Mouse (Mus musculus) heart, embryonic 13.5 days (tissue): ENCODE results near the gene Phkg1. TPM values are rescaled to one million over a fixed set of nuclear protein-coding genes. Genes with fewer than 3 reads are reported as not detected.
"Not testable (repeated sequence)": the region's sequence is repeated elsewhere in the genome, so short reads cannot be mapped to it uniquely, and the experiment has no call there.

Experiments
- ATAC-seq: fragments of 200-750 bp; cut with Nextera tagmentation; 2 replicates; pipeline ENCODE4 v1.8.0; 2017; ENCODE audit warnings: moderate TSS enrichment; ENCODE audit not compliant: insufficient number of reproducible peaks, low FRiP score, low TSS enrichment; ENCODE audit errors: extremely low read depth
- H3K27ac ChIP-seq: fragments of 300-500 bp; sonication (generic); replicated peaks from 2 replicates; pipeline ENCODE4 v1.5.1; 2015; ENCODE audit warnings: moderate library complexity, mild to moderate bottlenecking, inconsistent platforms
- H3K27me3 ChIP-seq: fragments of 300-500 bp; sonication (generic); replicated peaks from 2 replicates; pipeline ENCODE4 v1.6.1; 2015; ENCODE audit warnings: mild to moderate bottlenecking, inconsistent platforms
- H3K36me3 ChIP-seq: fragments of 300-500 bp; sonication (generic); 2 replicates; pipeline ENCODE4 v1.6.1; 2015; ENCODE audit warnings: mild to moderate bottlenecking, inconsistent platforms
- H3K4me1 ChIP-seq: fragments of 300-500 bp; sonication (generic); 2 replicates; pipeline ENCODE4 v1.6.1; 2015; ENCODE audit warnings: inconsistent platforms
- H3K4me2 ChIP-seq: fragments of 300-500 bp; sonication (generic); 2 replicates; pipeline ENCODE4 v1.6.1; 2015; ENCODE audit warnings: inconsistent platforms, mild to moderate bottlenecking, moderate library complexity
- H3K4me3 ChIP-seq: fragments of 300-500 bp; sonication (generic); 2 replicates; pipeline ENCODE4 v1.5.1; 2015; ENCODE audit warnings: moderate library complexity, mild to moderate bottlenecking, inconsistent platforms
- H3K9ac ChIP-seq: fragments of 300-500 bp; sonication (generic); 2 replicates; pipeline ENCODE4 v1.6.1; 2015; ENCODE audit warnings: inconsistent platforms, mild to moderate bottlenecking, moderate library complexity
- H3K9me3 ChIP-seq: fragments of 300-500 bp; sonication (generic); 2 replicates; pipeline ENCODE4 v1.6.1; 2016; ENCODE audit warnings: inconsistent platforms
- WGBS: fragments of 180-500 bp; shearing (Covaris S2); methylation state at CpG from one replicate; pipeline ENCODE4 v1.1.7; 2015; ENCODE audit warnings: mixed read lengths; 5-methylcytosine and 5-hydroxymethylcytosine counted together
- polyA plus RNA-seq: library from polyadenylated mRNA; unstranded; fragments of >200 nt; fragmentation: Nextera tagmentation; extraction: Ambion mirVana; gene quantifications from 2 replicates; pipeline ENCODE4 v1.2.1, GENCODE M21; 2015

Phkg1 gene
- polyA plus RNA-seq, 1 experiment from 2014 or later, result 1.4 TPM

DNA sequence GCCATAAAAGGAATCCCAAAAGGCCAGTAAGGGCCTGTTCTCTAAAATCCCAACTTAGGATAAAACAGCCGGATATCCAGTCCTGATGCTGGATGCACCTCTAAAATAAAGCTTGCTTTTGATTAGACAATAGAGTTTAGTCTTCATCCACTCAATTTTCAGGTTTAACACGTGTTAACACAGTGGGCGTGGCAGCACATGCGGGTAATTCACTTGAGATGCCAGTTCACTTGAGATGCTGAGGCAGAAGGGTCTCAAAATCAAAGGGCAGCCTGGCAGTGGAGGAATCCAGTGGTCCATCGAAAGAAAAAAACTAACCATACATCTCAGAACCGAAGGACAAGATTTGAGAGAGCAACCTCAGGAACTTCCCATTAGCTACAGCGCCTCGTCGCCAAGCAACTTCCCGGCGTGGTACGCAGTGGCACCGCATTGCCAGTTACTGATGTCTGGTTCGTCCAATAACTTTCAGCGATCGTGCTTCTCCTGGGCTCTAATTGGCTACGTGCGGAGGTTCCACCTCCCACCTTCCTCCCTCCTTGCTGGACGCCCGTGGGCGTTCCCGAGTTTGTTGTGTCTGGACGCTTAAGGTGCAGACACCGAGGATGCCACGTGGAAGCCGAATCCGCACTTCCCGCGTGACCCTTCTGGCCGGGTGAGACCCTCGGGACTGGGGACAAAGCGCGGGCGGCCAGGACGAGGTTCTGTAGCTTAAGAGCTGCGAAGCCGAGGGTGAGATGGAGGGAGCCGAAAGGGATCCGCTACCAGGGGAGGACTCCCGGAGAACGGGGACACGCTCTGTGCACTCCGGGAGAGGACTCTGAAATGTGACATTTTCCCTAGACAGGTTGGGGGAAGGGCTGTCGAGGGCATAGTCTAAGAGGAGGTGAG is 2.9 kb downstream of the Phkg1 start, which contains the start of gene Zbed5:
Zbed5 (plus strand) TSS at position 526 of the 891 bp plus-strand sequence.
- Histone ChIP-seq H3K4me2 (peak within 1 kb of the TSS; percentile 92), H3K9ac (peak within 1 kb of the TSS; percentile 83), H3K27ac (no peak within 1 kb of the TSS), H3K4me1 (peaks cover 11% of the 10 kb centered on the region), H3K36me3 (no peaks in the 10 kb centered on the region), H3K27me3 (no peaks in the 10 kb centered on the region), H3K4me3 (peak within 1 kb of the TSS; percentile 74), H3K9me3 (no peaks in the 10 kb centered on the region)
- peak; percentile 90 for ATAC-seq
- 3% methylated on average over 44 of the region's 44 CpGs for WGBS

DNA sequence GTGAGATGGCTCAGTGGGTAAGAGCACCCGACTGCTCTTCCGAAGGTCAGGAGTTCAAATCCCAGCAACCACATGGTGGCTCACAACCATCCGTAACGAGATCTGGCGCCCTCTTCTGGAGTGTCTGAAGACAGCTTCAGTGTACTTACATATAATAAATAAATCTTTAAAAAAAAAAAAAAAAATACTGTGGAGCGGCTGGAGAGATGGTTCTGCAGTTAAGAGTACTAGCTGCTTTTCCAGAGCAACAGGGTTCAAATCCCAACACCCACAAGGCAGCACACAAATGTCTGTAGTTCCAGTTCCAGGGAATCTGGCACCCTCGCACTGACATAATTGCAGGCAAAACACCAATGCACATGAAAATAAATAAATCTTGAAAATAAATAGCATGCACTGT is 8.0 kb downstream of the Phkg1 start:
- not testable (repeated sequence) for H3K36me3 ChIP-seq, H3K9ac ChIP-seq, H3K4me3 ChIP-seq, H3K27ac ChIP-seq, H3K4me2 ChIP-seq, H3K9me3 ChIP-seq, ATAC-seq, H3K27me3 ChIP-seq
- peaks cover 15% of the 10 kb centered on the region for H3K4me1 ChIP-seq
- WGBS, result 72% methylated on average over 6 of the region's 7 CpGs

DNA sequence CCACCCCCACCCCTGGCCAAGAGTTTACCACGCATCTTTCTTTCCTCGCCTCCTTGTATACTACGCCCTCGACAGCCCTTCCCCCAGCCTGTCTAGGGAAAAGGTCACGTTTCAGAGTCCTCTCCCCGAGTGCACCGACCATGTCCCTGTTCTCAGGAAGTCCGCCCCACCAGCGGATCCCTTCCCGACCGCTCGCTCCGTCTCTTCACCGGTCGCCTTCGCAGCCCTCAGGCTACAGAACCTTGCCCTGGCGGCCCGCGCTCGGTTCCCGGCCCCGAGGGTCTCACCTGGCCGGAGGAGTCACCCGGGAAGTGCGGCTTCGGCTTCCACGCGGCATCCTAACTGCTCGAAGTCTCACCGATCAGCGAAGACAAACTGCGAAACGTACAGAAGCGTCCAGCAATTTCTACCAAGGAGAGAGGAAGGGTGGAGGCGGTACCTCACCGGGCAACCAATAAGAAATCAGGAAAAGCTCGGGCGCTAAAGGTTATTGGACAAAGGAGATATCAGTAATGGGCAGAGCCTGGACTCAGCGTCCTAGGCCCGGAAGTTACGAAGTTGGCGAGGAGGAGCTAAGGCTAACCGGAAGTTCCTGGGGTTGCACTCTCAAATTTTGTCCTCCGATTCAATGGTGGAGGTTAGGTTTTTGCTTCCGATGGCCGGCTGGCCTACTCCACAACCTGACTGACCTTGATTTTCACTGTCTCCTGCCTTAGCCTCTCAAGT is 11.3 kb downstream of the Phkg1 start, which contains the start of gene Chchd2:
Chchd2 (minus strand) TSS at position 560 of the 726 bp plus-strand sequence.
- Histone ChIP-seq H3K9me3 (no peaks in the 10 kb centered on the region), H3K9ac (peak within 1 kb of the TSS; percentile 87), H3K4me2 (peak within 1 kb of the TSS; percentile 95), H3K27me3 (no peaks in the 10 kb centered on the region), H3K4me3 (peak within 1 kb of the TSS; percentile 69), H3K4me1 (peaks cover 20% of the 10 kb centered on the region), H3K36me3 (peaks cover 27% of the 10 kb centered on the region), H3K27ac (peak within 1 kb of the TSS; percentile 95)
- WGBS, result under 1% methylated on average over 46 of the region's 46 CpGs
- peak; percentile 98 for ATAC-seq

DNA sequence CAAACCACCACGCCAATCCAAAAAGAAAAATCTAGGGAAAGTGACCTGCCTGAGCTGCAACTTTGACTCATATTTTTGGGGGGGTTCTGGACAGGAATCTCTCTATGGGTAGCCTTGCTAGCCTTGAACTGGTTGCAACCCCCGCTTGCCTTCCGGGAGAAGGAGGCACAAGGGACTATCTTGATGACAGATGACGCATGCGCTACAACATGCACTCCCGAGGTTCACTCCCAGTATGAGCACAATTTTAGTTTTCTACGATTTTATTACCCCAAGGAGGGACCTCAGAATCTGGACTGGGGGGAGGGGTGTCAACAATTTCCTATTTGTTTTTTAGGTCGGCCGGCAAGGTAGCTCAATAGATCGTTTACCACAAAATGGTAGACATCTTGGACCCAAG is 12.1 kb downstream of the Phkg1 start:
- Histone ChIP-seq H3K27me3 (no peaks in the 10 kb centered on the region), H3K4me2 (peak overlapping the region; percentile 95), H3K9ac (peak overlapping the region; percentile 87), H3K36me3 (peaks cover 35% of the 10 kb centered on the region), H3K4me3 (peak overlapping the region; percentile 69), H3K27ac (peak overlapping the region; percentile 95), H3K4me1 (peaks cover 20% of the 10 kb centered on the region), H3K9me3 (no peaks in the 10 kb centered on the region)
- 23% methylated on average over 10 of the region's 10 CpGs for WGBS
- ATAC-seq, result no peak

DNA sequence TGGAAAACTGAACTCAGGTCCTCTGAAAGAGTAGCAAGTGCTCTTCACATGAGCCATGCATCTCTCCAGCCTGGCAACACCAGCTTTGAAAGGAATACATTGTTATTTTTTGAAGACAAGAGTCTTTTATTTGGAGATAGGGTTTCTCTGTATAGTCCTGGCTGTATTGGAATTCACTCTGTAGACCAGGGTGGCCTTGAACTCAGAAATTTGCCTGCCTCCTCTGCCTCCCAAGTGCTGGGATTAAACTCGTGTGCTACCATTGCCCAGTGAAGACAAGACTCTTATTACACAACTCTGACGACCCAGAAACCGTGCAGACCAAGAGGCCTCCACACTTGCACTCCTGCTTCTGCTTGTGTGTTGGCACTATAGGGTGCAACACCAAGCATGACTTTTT is 18.5 kb downstream of the Phkg1 start:
- no peak overlapping the region for H3K4me3 ChIP-seq
- H3K4me2 ChIP-seq, result no peak overlapping the region
- 61% methylated on average over 3 of the region's 3 CpGs for WGBS
- H3K27me3 ChIP-seq, result no peaks in the 10 kb centered on the region
- no peak overlapping the region for H3K27ac ChIP-seq
- ATAC-seq, result no peak
- peaks cover 44% of the 10 kb centered on the region for H3K36me3 ChIP-seq
- H3K9me3 ChIP-seq, result no peaks in the 10 kb centered on the region
- no peak overlapping the region for H3K9ac ChIP-seq
- peaks cover 13% of the 10 kb centered on the region for H3K4me1 ChIP-seq

DNA sequence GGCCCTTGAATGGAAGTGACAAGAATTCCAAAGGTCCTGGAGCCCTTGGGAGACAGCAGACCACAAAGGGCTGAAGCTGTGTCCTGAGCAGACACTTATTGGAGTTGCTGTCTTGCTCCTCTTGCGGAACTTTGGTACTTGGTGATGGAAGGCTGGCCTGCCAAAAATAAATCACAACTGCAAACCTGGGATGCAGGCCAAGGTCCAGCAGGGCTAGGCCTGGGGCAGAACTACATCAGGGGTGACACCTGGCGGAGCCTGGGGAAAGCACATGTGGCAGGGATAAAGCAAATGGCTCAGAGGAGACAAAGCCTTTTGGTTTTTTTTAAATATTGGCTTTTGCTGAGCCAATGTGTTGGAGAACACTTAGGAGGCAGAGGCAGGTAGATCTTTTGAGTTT is 19.4 kb downstream of the Phkg1 start:
- peaks cover 35% of the 10 kb centered on the region for H3K36me3 ChIP-seq
- ATAC-seq, result no peak
- WGBS, result 32% methylated on average over 2 of the region's 2 CpGs

DNA sequence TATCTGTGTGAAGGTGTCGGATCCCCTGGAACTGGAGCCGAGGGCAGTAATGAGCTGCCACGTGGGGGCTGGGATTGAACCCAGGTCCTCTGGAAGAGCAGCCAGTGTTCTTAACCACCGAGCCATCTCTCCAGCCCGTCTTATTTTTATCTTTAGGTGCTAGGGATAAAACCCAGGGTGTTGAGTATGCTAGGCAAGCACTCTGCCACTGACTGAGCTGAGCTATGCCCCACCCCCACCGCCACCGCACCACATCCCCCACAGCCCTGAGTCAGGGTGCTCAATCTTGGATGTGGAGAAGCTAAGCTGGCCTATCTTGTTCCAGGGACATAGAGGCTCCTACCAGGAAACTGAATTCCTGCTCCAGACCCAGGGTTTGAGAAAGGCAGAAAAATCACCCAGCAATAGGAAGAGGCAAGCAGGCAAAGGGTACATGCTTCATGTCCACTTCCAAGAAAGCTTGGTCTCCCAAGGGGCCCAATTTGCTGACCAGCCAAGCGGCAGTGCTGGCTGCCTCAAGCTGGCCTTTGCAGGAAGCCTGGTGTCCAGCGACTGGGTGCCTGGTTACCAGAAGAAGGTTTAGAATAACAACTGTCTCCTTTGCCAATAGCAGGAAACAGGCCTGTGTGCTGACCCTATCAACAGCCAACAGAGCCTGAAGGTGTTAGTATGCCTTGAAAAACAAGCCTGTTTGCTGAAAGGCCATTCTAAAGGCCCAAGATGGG is 20.5 kb downstream of the Phkg1 start:
- 45% methylated on average over 9 of the region's 9 CpGs for WGBS
- Histone ChIP-seq H3K27me3 (no peaks in the 10 kb centered on the region), H3K4me3 (no peak overlapping the region), H3K9ac (no peak overlapping the region), H3K36me3 (peaks cover 28% of the 10 kb centered on the region), H3K27ac (0 out of 2 replicates have a peak overlapping the region, but pooled peaks have one; percentile 24), H3K9me3 (no peaks in the 10 kb centered on the region), H3K4me2 (no peak overlapping the region), H3K4me1 (peaks cover 8% of the 10 kb centered on the region)
- ATAC-seq, result no peak

More for the DNA sequence above, 19.4 kb downstream of the Phkg1 start:
- Histone ChIP-seq H3K4me1 (peaks cover 8% of the 10 kb centered on the region), H3K9me3 (no peaks in the 10 kb centered on the region), H3K9ac (no peak overlapping the region), H3K4me3 (no peak overlapping the region), H3K27ac (peak overlapping the region; percentile 65), H3K27me3 (no peaks in the 10 kb centered on the region), H3K4me2 (no peak overlapping the region)

DNA sequence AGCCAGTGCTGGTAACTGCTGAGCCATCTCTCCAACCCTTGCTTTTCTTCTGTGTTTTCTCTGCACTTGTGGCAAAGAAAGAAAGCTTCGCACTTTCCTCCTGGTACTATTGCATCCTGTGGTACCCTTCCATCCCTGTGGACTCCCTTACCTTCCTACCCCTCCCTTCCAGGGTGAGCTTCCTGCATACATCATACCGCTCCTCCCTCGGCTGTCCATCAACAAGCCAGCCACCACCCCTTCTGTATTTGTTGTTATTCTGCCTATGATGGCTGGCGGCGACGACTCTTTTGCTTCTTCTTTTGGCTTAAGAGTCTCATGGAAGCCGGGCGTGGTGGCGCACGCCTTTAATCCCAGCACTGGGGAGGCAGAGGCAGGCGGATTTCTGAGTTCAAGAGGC is 23.3 kb downstream of the Phkg1 start:
- H3K27ac ChIP-seq, result no peak overlapping the region
- H3K4me2 ChIP-seq, result no peak overlapping the region
- no peak overlapping the region for H3K4me3 ChIP-seq
- WGBS, result 68% methylated on average over 11 of the region's 11 CpGs
- no peak for ATAC-seq
- no peaks in the 10 kb centered on the region for H3K27me3 ChIP-seq
- H3K36me3 ChIP-seq, result peaks cover 3% of the 10 kb centered on the region
- H3K9ac ChIP-seq, result no peak overlapping the region
- peaks cover 8% of the 10 kb centered on the region for H3K4me1 ChIP-seq
- no peaks in the 10 kb centered on the region for H3K9me3 ChIP-seq

DNA sequence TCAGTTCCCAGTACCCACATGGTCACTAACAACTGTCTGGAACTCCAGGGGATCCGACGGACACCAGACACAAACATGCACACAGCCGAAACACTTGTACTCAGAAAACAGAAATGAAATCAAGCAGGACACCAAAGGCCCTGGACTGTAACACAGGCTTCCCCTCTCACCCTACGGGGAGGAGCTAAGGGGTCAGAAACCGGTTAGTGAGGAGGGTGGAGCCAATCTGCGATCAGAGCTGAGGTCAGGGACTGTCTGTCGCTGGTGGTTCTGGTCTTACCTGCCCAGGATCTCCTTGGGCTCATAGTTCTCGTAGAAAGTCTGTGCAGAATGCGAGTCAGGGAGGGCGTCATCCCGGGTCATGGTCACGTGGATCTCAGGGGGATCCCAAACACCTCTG is 24.4 kb downstream of the Phkg1 start:
- Histone ChIP-seq H3K36me3 (no peaks in the 10 kb centered on the region), H3K4me1 (peaks cover 8% of the 10 kb centered on the region), H3K27ac (no peak overlapping the region), H3K9ac (no peak overlapping the region), H3K4me3 (no peak overlapping the region), H3K9me3 (no peaks in the 10 kb centered on the region), H3K27me3 (no peaks in the 10 kb centered on the region), H3K4me2 (no peak overlapping the region)
- WGBS, result 75% methylated on average over 12 of the region's 12 CpGs
- ATAC-seq, result no peak

DNA sequence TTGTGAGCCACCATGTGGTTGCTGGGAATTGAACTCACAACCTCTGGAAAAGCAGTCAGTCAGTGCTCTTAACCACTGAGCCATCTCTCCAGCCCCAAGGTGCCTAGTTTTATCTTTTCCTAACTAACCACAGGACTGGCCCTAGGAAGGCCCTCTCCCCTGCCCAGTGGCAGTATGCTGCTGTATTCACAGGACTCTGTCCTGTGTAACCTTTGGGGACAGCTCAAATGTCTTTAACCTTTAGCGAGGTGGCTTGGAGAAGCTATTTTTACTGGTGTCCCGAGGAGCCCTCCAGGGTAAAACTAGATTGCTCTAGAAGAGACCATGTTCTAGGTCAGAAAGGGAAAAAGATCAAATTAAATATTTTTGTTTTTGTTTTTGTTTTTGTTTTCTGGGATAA is 27.1 kb downstream of the Phkg1 start:
- Histone ChIP-seq H3K4me3 (no peak overlapping the region), H3K9me3 (no peaks in the 10 kb centered on the region), H3K9ac (no peak overlapping the region), H3K27me3 (no peaks in the 10 kb centered on the region), H3K27ac (no peak overlapping the region), H3K4me1 (no peaks in the 10 kb centered on the region), H3K36me3 (no peaks in the 10 kb centered on the region), H3K4me2 (no peak overlapping the region)
- WGBS, result 62% methylated on average over 2 of the region's 2 CpGs
- ATAC-seq, result no peak
